8 mouse cellular contexts compared by ENCODE assay signal in the genomic region with DNA sequence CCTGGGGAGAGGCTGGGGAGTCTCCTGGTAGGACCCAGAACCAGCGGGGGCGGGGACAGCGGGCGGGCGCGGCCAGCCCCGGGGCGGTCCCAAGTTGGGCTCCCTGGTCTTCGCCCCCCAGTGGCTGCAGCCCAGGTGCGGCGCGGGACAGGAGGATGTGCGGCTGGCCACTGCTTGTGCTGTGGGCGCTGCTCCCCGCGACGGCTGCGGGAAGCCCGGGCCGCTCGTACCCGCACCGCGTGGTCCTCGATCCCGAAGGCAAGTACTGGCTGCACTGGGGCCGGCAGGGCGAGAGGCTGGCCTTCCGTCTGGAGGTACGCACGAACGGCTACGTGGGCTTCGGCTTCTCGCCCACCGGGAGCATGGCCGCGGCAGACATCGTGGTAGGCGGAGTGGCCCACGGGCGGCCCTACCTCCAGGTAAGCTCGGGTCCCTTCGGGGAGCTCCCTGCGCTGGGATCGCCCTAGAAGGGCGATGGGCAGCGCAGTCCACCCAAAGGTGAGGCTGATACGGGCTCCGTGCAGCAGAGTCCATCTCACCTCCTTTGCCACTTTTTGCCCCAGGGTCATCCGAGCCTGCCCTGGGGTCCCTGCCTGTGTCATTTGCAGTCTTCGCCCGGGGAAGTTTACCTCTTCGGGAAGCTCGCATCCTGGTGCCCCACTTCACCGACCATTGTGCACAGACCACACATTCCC. TPM values are rescaled to one million over a fixed set of nuclear protein-coding genes. Genes with fewer than 3 reads are reported as not detected.
DNase-seq lines count a peak whose midpoint lies in the region; ATAC-seq and TF ChIP-seq lines count a peak whose summit lies in the region.

Gene Moxd1 (plus strand): TSS at position 69 of the 695 bp plus-strand sequence.

- DNase-seq in layer of hippocampus, adult 18-20 months (ENCODE audit: low spot score in 2 of 2), result peak in 1 of 2 experiments; percentile 7
- DNase-seq in layer of hippocampus, adult 11-12 months (ENCODE audit: low spot score), result no peak
- peak; percentile 46 for DNase-seq in brain, embryonic 14.5 days (ENCODE audit: low read depth)
- peak; percentile 61 for DNase-seq in kidney, postnatal 10 days
- peak; percentile 25 for DNase-seq in lung, postnatal 36 days
- peak; percentile 5 for DNase-seq in splenic B cell, adult 2 months (ENCODE audit: low read depth, low spot score)
- DNase-seq in frontal cortex, adult 2 months (ENCODE audit: extremely low spot score in 1 of 2, low spot score in 1 of 2), result no peak

- peaks cover 61% of the 10 kb centered on the region for H3K27me3 ChIP-seq in heart, embryonic 13.5 days (replicated peaks)
- H3K27me3 ChIP-seq in splenic B cell, adult 2 months (ENCODE audit: control insufficient read depth, insufficient read depth, low read length, poor library complexity, severe bottlenecking), result no peaks in the 10 kb centered on the region

- 2% methylated on average over 55 of the region's 56 CpGs for WGBS in heart, embryonic 13.5 days

- no peak for ATAC-seq in heart, embryonic 13.5 days (ENCODE audit: extremely low read depth, insufficient number of reproducible peaks, low FRiP score, low TSS enrichment)

- H3K9me3 ChIP-seq in heart, embryonic 13.5 days, result no peaks in the 10 kb centered on the region

- H3K4me2 ChIP-seq in heart, embryonic 13.5 days, result peak within 1 kb of the TSS; percentile 91

- no peaks in the 10 kb centered on the region for H3K36me3 ChIP-seq in heart, embryonic 13.5 days
- H3K36me3 ChIP-seq in splenic B cell, adult 2 months (ENCODE audit: control insufficient read depth, insufficient read depth, low read length, poor library complexity, severe bottlenecking), result no peaks in the 10 kb centered on the region; the same call in 1 of the 2 replicates

- no peak for TF ChIP-seq CTCF in brain, embryonic 14.5 days (IDR thresholded peaks at IDR 0.05; ENCODE audit: borderline replicate concordance, extremely low read depth, insufficient read depth, insufficient read length)

- peak within 1 kb of the TSS; percentile 59 for H3K4me3 ChIP-seq in heart, embryonic 13.5 days

- H3K27ac ChIP-seq in heart, embryonic 13.5 days (replicated peaks), result no peak within 1 kb of the TSS

- peak within 1 kb of the TSS; percentile 71 for H3K9ac ChIP-seq in heart, embryonic 13.5 days

- H3K4me1 ChIP-seq in heart, embryonic 13.5 days, result peaks cover 13% of the 10 kb centered on the region

- TF ChIP-seq POLR2A in brain, embryonic 14.5 days (IDR thresholded peaks at IDR 0.05; ENCODE audit: borderline replicate concordance, extremely low read depth, insufficient read depth, insufficient read length, poor library complexity, severe bottlenecking), result no peak

RNA-seq across cellular contexts. Expression of gene Moxd1, which starts in this region (rescaled TPM):
- total RNA-seq in layer of hippocampus, adult 18-20 months (2021), result 10 to 100 TPM; 10.1 to 11.4 TPM
- 2.0 and 5.0 TPM in 2 replicates for polyA plus RNA-seq in brain, embryonic 14.5 days (2012; rRNA removed)
- polyA plus RNA-seq in heart, embryonic 13.5 days (2015; fragmentation: Nextera tagmentation; extraction: Ambion mirVana), result 5.2 and 5.4 TPM in 2 replicates
- polyA plus RNA-seq in frontal cortex, adult 2 months (2012; rRNA removed), result 6.6 and 6.9 TPM in 2 replicates

Comparison
In these comparisons a context has a peak if more than half of its experiments do, and no peak if none do; other contexts are left out.
1. DNase-seq: peak in brain, embryonic 14.5 days (single experiment), kidney, postnatal 10 days (single experiment), lung, postnatal 36 days (single experiment) and splenic B cell, adult 2 months (single experiment); none in layer of hippocampus, adult 11-12 months (single experiment) and frontal cortex, adult 2 months (0 of 2).